Mouse (Mus musculus) midbrain, embryonic 14.5 days (tissue): ENCODE results near the gene Ankrd44. TPM values are rescaled to one million over a fixed set of nuclear protein-coding genes. Genes with fewer than 3 reads are reported as not detected.

ENCODE experiments used
- ATAC-seq: fragments of 200-750 bp; cut with Nextera tagmentation; 2 replicates; pipeline ENCODE4 v1.8.0; 2017; ENCODE audit warnings: moderate number of reproducible peaks, moderate library complexity; ENCODE audit not compliant: low FRiP score, low TSS enrichment
- DNase-seq: peaks from one replicate; pipeline ENCODE4 v3.0.0-alpha.2; 2015
- H3K27ac ChIP-seq: fragments of 300-500 bp; sonication (generic); replicated peaks from 2 replicates; pipeline ENCODE4 v1.5.1; 2014; ENCODE audit warnings: mild to moderate bottlenecking, low read depth, low read length, moderate library complexity
- H3K27me3 ChIP-seq: fragments of 300-500 bp; sonication (generic); 2 replicates; pipeline ENCODE4 v1.6.1; 2014; ENCODE audit warnings: low read length, control low read depth, mixed read lengths; ENCODE audit not compliant: control insufficient read depth, insufficient read depth
- H3K36me3 ChIP-seq: fragments of 300-500 bp; sonication (generic); 2 replicates; pipeline ENCODE4 v1.6.1; 2014; ENCODE audit warnings: low read length, control low read depth; ENCODE audit not compliant: control insufficient read depth, insufficient read depth
- H3K4me1 ChIP-seq: fragments of 300-500 bp; sonication (generic); 2 replicates; pipeline ENCODE4 v1.6.1; 2014; ENCODE audit warnings: mild to moderate bottlenecking, antibody characterized with exemption, low read length, control low read depth; ENCODE audit not compliant: control insufficient read depth, insufficient read depth
- H3K4me2 ChIP-seq: fragments of 300-500 bp; sonication (generic); 2 replicates; pipeline ENCODE4 v1.6.1; 2014; ENCODE audit warnings: mild to moderate bottlenecking, low read length, moderate library complexity
- H3K4me3 ChIP-seq: fragments of 300-500 bp; sonication (generic); replicated peaks from 2 replicates; pipeline ENCODE4 v1.5.1; 2014; ENCODE audit warnings: low read depth, low read length
- H3K9ac ChIP-seq: fragments of 300-500 bp; sonication (generic); replicated peaks from 2 replicates; pipeline ENCODE4 v1.6.1; 2014; ENCODE audit warnings: mild to moderate bottlenecking, low read length, moderate library complexity
- H3K9me3 ChIP-seq: fragments of 300-500 bp; sonication (generic); 2 replicates; pipeline ENCODE4 v1.6.1; 2016; ENCODE audit warnings: low read length, control low read depth, mixed read lengths; ENCODE audit not compliant: control insufficient read depth
- WGBS: fragments of 180-500 bp; shearing (Covaris S2); extraction: QIAGEN DNeasy Blood & Tissue Kit; methylation state at CpG from one replicate; pipeline ENCODE4 v1.1.7; 2014; 5-methylcytosine and 5-hydroxymethylcytosine counted together
- polyA plus RNA-seq: library from polyadenylated mRNA; unstranded; fragments of >200 nt; fragmentation: Nextera tagmentation; extraction: Ambion mirVana; gene quantifications from 2 replicates; pipeline ENCODE4 v1.2.1, GENCODE M21; 2014

The Ankrd44 gene
- polyA plus RNA-seq, 1 experiment from 2014 or later: 39.1 TPM

DNA sequence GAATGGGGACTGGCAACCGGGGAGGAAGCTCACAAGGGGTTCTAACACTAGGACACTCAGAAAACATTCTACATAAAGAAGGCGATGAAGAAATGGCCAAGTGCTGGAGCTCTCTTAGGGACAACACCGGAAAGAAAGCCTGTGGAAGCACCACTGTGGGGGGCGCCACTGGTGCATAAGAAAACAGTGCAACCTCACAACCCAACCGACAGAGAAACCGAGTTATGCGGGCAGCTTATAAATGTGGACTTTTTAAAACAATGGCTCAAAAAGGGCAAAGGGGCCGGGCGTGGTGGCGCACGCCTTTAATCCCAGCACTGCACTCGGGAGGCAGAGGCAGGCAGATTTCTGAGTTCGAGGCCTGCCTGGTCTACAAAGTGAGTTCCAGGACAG, 117.1 kb downstream of the Ankrd44 start:
- 95% methylated on average over 13 of the region's 13 CpGs for WGBS

DNA sequence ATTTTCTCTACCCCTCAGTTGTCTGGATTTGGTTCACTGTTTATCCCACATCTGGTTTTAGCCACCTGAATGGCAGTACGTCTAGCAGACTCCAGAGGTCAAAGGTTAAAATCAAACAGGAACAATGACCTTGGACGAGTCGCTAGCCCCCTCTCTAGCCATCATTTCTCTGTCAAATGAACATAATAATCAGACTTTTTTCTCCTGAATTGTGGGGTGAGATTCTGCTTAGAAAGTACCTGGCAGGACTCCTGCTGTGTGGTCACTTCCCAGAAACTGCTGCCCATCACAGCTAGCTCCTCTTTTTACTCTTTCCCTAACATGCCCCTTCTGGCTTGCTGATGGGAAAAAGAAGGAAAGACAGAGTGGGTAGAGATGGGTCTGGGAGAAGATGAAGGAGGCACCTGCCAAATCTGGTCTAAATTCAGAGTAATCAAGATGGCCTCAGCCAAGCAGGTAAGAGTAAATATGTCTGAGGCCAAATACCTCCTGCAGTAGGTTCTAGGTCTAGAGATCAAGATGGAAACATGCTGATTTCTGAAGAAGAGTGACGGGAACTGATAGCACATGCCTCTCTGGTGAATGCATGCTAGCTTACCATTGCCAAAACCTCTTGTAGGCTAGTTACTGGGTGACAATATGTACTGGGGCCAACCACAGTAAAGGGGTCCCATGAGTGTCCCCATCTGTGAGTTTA, 117.6 kb downstream of the Ankrd44 start:
- Histone ChIP-seq H3K4me3 (no peak overlapping the region), H3K4me2 (no peak overlapping the region), H3K9me3 (no peaks in the 10 kb centered on the region), H3K9ac (no peak overlapping the region), H3K4me1 (no peaks in the 10 kb centered on the region), H3K27me3 (no peaks in the 10 kb centered on the region), H3K27ac (no peak overlapping the region), H3K36me3 (no peaks in the 10 kb centered on the region)
- 69% methylated on average over 4 of the region's 4 CpGs for WGBS
- ATAC-seq: no peak
- no peak for DNase-seq

More for the DNA sequence above, 117.1 kb downstream of the Ankrd44 start:
- Histone ChIP-seq H3K9me3 (no peaks in the 10 kb centered on the region), H3K4me3 (no peak overlapping the region), H3K4me1 (no peaks in the 10 kb centered on the region), H3K9ac (no peak overlapping the region), H3K36me3 (no peaks in the 10 kb centered on the region), H3K27ac (no peak overlapping the region), H3K4me2 (no peak overlapping the region), H3K27me3 (no peaks in the 10 kb centered on the region)
- ATAC-seq (no peak), DNase-seq (no peak)

DNA sequence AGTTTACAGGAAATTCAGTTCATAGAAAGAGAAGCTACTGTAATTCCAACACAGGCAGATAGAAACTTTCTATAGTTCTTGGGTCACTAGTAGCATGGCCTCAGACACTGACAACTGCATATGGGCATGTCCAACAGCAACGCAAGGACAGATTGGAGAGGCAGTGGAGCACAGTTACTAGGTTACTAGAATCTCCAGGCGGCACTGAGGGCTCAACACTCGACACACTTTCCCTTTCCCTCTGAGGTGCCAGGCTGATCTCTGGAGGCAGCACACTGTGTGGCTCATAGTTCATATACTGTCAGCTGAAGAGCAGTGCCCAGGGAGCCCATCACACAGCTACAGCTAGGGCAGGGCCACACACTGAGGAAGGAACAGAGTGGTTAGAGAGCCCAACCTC, 118.4 kb downstream of the Ankrd44 start:
- H3K9ac ChIP-seq: no peak overlapping the region
- no peak overlapping the region for H3K27ac ChIP-seq
- DNase-seq (no peak), ATAC-seq (no peak)
- no peaks in the 10 kb centered on the region for H3K27me3 ChIP-seq
- no peaks in the 10 kb centered on the region for H3K36me3 ChIP-seq
- no peak overlapping the region for H3K4me3 ChIP-seq
- H3K4me2 ChIP-seq: no peak overlapping the region
- WGBS: 95% methylated on average over 3 of the region's 3 CpGs
- no peaks in the 10 kb centered on the region for H3K9me3 ChIP-seq
- no peaks in the 10 kb centered on the region for H3K4me1 ChIP-seq

DNA sequence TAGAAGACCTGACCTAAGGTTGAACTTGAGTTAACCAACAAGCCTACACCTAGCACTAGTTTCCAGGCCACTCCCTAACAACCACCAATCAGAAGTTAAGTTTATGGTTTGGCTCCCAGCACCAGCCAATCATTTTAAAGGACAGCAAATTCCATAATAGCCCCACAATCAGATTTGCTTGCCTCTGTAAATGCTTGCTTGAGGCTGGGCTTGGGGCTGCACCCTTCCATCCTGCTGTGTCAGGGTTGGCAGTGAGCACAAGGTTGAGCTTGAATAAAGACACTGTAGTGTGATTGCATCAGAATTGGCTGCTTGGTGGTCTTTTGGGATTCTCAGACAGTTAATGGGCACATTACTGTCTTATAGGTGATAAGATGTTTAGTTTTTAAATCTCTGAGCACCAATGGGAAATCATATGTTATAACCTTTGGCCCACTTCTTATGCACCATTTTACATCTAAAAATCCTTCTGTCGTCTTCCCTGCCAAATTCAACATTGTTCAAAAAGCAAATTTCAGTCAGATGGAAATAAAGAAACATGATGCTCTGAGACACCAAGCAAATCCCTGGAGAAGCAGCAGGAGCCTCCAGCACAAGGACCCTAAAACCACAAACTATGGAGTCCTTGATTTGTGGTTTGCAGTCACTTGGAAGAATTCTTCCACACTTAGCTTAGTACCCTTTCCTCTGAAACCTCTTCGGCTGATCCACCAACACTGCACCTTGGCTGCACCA, 119.9 kb downstream of the Ankrd44 start:
- ATAC-seq: no peak
- H3K9me3 ChIP-seq: no peaks in the 10 kb centered on the region
- no peaks in the 10 kb centered on the region for H3K36me3 ChIP-seq
- no peaks in the 10 kb centered on the region for H3K4me1 ChIP-seq
- no peak overlapping the region for H3K4me3 ChIP-seq
- no peak overlapping the region for H3K27ac ChIP-seq
- H3K27me3 ChIP-seq: no peaks in the 10 kb centered on the region
- WGBS: 85% methylated on average over 2 of the region's 2 CpGs
- no peak for DNase-seq
- no peak overlapping the region for H3K4me2 ChIP-seq
- H3K9ac ChIP-seq: no peak overlapping the region

DNA sequence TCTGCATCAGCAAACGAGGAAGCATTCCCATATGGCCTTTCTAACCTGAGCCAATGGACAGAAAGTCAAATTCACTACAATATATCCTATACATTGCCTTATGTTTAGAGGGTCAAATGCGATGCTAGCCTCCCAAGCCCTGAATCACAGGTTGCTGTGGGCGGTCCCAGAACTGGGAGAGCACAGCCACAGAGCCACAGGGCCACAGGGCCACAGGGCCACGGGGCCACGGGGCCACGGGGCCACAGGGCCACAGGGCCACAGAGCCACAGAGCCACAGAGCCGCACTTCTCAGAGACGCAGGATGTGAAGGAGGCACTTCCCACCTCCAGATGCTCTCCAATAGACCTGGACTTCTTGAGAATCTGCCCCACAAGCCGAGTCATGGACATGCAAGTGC, 121.8 kb downstream of the Ankrd44 start:
- no peak overlapping the region for H3K27ac ChIP-seq
- WGBS: 93% methylated on average over 9 of the region's 9 CpGs
- no peak overlapping the region for H3K4me3 ChIP-seq
- no peaks in the 10 kb centered on the region for H3K36me3 ChIP-seq
- H3K9me3 ChIP-seq: no peaks in the 10 kb centered on the region
- ATAC-seq (no peak), DNase-seq (no peak)
- no peak overlapping the region for H3K4me2 ChIP-seq
- H3K4me1 ChIP-seq: no peaks in the 10 kb centered on the region
- H3K27me3 ChIP-seq: no peaks in the 10 kb centered on the region
- no peak overlapping the region for H3K9ac ChIP-seq

DNA sequence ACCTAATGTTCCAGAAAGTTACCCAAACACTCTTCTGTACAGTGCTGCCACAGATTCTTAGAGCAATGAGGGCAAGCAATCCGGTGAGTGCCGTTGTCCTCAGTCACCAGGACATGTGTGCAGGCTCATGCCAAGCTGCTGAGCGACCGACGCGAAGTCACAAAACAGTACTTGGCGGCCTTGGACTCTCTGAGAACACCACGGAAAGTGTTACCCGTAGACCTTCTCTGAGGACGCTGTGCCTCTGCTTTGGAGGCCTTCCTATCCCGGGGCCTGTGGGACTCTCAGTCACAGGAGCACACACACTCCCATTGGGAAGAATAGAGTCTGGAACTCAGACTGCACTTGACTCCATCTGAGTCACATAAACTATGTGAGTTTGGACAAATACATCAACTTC, 123.5 kb downstream of the Ankrd44 start:
- Histone ChIP-seq H3K9ac (no peak overlapping the region), H3K4me2 (no peak overlapping the region), H3K27ac (no peak overlapping the region), H3K36me3 (no peaks in the 10 kb centered on the region), H3K4me1 (no peaks in the 10 kb centered on the region), H3K4me3 (no peak overlapping the region), H3K9me3 (no peaks in the 10 kb centered on the region), H3K27me3 (no peaks in the 10 kb centered on the region)
- WGBS: 85% methylated on average over 11 of the region's 11 CpGs
- no peak for ATAC-seq
- no peak for DNase-seq

DNA sequence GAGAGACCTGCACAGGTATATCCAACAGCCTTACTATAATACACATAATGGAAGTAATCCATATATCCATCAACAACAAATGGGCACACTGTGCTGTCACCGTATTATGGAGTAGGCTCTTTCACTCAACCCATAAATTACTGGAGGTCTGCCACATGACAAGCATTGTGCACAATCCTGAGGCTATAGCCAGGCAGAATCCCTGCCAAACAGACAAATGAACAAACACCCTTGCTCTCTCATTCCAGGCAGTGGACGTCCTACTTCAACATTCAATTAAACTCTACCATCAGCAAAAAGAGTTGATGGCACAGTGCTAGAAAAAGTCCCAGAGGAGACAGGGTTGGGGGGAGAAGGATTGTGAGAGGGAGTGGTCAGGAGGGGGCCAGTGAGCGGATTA, 124.9 kb downstream of the Ankrd44 start:
- H3K9me3 ChIP-seq: no peaks in the 10 kb centered on the region
- no peaks in the 10 kb centered on the region for H3K27me3 ChIP-seq
- 78% methylated on average over 2 of the region's 3 CpGs for WGBS
- H3K4me2 ChIP-seq: no peak overlapping the region
- no peak for DNase-seq
- no peak for ATAC-seq
- H3K9ac ChIP-seq: no peak overlapping the region
- no peaks in the 10 kb centered on the region for H3K36me3 ChIP-seq
- no peak overlapping the region for H3K4me3 ChIP-seq
- H3K4me1 ChIP-seq: no peaks in the 10 kb centered on the region
- H3K27ac ChIP-seq: no peak overlapping the region

DNA sequence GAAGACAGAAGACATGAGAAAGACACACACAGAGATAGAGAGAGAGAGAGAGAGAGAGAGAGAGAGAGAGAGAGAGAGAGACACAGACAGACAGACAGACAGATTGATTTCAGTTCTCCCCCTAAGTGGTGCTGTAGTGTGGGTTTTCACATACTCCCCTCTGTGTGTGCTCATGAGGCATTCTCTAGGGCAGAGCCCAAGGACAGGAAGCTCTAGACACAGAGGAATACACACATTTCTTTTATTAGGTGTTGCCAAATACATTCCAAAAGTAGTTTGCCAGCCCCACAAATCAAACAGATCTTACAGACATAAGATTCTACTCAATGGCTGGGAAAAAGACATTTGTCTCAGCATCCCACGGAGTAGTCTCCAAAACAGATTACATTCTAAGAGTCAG, 126.8 kb downstream of the Ankrd44 start:
- 81% methylated on average over 1 of the region's 1 CpGs for WGBS
- Histone ChIP-seq H3K4me1 (no peaks in the 10 kb centered on the region), H3K4me3 (no peak overlapping the region), H3K9ac (no peak overlapping the region), H3K9me3 (no peaks in the 10 kb centered on the region), H3K4me2 (no peak overlapping the region), H3K27me3 (no peaks in the 10 kb centered on the region), H3K36me3 (no peaks in the 10 kb centered on the region), H3K27ac (no peak overlapping the region)
- DNase-seq (no peak), ATAC-seq (no peak)

DNA sequence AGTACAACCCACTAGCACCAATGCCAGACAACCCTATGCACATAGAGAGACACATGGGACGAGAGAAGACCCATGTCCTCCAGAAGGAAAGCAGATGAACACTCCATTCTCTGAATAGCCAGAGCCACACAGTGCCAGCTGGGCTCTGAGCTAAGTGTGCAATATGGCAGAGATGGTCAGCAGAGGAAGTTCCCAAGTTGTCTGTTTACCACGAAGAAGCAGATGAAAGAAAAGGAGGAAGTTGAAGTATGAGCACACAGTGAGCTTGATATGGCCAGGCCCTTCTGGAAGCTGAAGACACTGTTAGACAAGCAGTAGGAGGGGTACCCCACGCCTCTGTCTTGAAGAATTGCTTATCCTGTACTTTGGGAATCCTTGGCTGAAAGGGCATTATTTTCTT, 127.8 kb downstream of the Ankrd44 start:
- no peaks in the 10 kb centered on the region for H3K4me1 ChIP-seq
- H3K4me3 ChIP-seq: no peak overlapping the region
- ATAC-seq (no peak), DNase-seq (no peak)
- H3K9ac ChIP-seq: no peak overlapping the region
- H3K4me2 ChIP-seq: no peak overlapping the region
- no peaks in the 10 kb centered on the region for H3K27me3 ChIP-seq
- WGBS: 77% methylated on average over 3 of the region's 3 CpGs
- no peaks in the 10 kb centered on the region for H3K36me3 ChIP-seq
- H3K9me3 ChIP-seq: no peaks in the 10 kb centered on the region
- H3K27ac ChIP-seq: no peak overlapping the region
